Mouse (Mus musculus) embryonic facial prominence, embryonic 12.5 days (tissue): ENCODE measurements around the gene Map3k3. TPM values are rescaled to one million over a fixed set of nuclear protein-coding genes. Genes with fewer than 3 reads are reported as not detected.

Source experiments
- ATAC-seq: fragments of 200-750 bp; cut with Nextera tagmentation; 2 replicates; pipeline ENCODE4 v1.8.0; 2017; ENCODE audit not compliant: insufficient number of reproducible peaks, insufficient read depth, low FRiP score, low TSS enrichment
- H3K27ac ChIP-seq: fragments of 300-500 bp; sonication (generic); 2 replicates; pipeline ENCODE4 v1.5.1; 2016; ENCODE audit warnings: mild to moderate bottlenecking
- H3K27me3 ChIP-seq: fragments of 300-500 bp; sonication (generic); 2 replicates; pipeline ENCODE4 v1.6.1; 2016; ENCODE audit warnings: mild to moderate bottlenecking, moderate library complexity
- H3K36me3 ChIP-seq: fragments of 300-500 bp; sonication (generic); 2 replicates; pipeline ENCODE4 v1.6.1; 2016; ENCODE audit warnings: mild to moderate bottlenecking
- H3K4me1 ChIP-seq: fragments of 300-500 bp; sonication (generic); 2 replicates; pipeline ENCODE4 v1.6.1; 2016
- H3K4me2 ChIP-seq: fragments of 300-500 bp; sonication (generic); replicated peaks from 2 replicates; pipeline ENCODE4 v1.6.1; 2016; ENCODE audit warnings: mild to moderate bottlenecking, moderate library complexity
- H3K4me3 ChIP-seq: fragments of 300-500 bp; sonication (generic); 2 replicates; pipeline ENCODE4 v1.5.1; 2016; ENCODE audit warnings: mild to moderate bottlenecking
- H3K9ac ChIP-seq: fragments of 300-500 bp; sonication (generic); 2 replicates; pipeline ENCODE4 v1.6.1; 2016; ENCODE audit warnings: mild to moderate bottlenecking, moderate library complexity
- H3K9me3 ChIP-seq: fragments of 300-500 bp; sonication (generic); 2 replicates; pipeline ENCODE4 v1.6.1; 2016; ENCODE audit warnings: mild to moderate bottlenecking, moderate library complexity
- WGBS: fragments of 180-500 bp; shearing (Covaris S2); methylation state at CpG from one replicate; pipeline ENCODE4 v1.1.7; 2016; 5-methylcytosine and 5-hydroxymethylcytosine counted together
- polyA plus RNA-seq: library from polyadenylated mRNA; unstranded; fragments of >200 nt; fragmentation: Nextera tagmentation; extraction: Ambion mirVana; gene quantifications from 2 replicates; pipeline ENCODE4 v1.2.1, GENCODE M21; 2016

Map3k3 gene
- polyA plus RNA-seq: 31.8 and 33.8 TPM in 2 replicates

GRCm38 (mm10) chr11:106083708-106084701 is at the start of gene Map3k3:
Map3k3 (plus strand) TSS chr11:106084613.
- Histone ChIP-seq H3K9ac (peak within 1 kb of the TSS; percentile 91), H3K27ac (peak within 1 kb of the TSS; percentile 100), H3K4me2 (peak within 1 kb of the TSS; percentile 65), H3K36me3 (no peaks in the 10 kb centered on the region), H3K4me3 (peak within 1 kb of the TSS; percentile 95), H3K27me3 (no peaks in the 10 kb centered on the region), H3K4me1 (peaks cover 15% of the 10 kb centered on the region), H3K9me3 (no peaks in the 10 kb centered on the region)
- under 1% methylated on average over 69 of the region's 69 CpGs for WGBS
- ATAC-seq: peak; percentile 100

- WGBS: 88% methylated on average over 9 of the region's 9 CpGs
- no peak for ATAC-seq
- H3K27me3 ChIP-seq: no peaks in the 10 kb centered on the region
- no peaks in the 10 kb centered on the region for H3K9me3 ChIP-seq
- no peak overlapping the region for H3K4me3 ChIP-seq
- H3K4me1 ChIP-seq: peaks cover 16% of the 10 kb centered on the region
- no peak overlapping the region for H3K4me2 ChIP-seq
- H3K9ac ChIP-seq: no peak overlapping the region
- H3K36me3 ChIP-seq: no peaks in the 10 kb centered on the region
- H3K27ac ChIP-seq: no peak overlapping the region
These were observed 49.4 kb upstream of the Map3k3 start for GRCm38 (mm10) chr11:106034986-106035385.

DNA sequence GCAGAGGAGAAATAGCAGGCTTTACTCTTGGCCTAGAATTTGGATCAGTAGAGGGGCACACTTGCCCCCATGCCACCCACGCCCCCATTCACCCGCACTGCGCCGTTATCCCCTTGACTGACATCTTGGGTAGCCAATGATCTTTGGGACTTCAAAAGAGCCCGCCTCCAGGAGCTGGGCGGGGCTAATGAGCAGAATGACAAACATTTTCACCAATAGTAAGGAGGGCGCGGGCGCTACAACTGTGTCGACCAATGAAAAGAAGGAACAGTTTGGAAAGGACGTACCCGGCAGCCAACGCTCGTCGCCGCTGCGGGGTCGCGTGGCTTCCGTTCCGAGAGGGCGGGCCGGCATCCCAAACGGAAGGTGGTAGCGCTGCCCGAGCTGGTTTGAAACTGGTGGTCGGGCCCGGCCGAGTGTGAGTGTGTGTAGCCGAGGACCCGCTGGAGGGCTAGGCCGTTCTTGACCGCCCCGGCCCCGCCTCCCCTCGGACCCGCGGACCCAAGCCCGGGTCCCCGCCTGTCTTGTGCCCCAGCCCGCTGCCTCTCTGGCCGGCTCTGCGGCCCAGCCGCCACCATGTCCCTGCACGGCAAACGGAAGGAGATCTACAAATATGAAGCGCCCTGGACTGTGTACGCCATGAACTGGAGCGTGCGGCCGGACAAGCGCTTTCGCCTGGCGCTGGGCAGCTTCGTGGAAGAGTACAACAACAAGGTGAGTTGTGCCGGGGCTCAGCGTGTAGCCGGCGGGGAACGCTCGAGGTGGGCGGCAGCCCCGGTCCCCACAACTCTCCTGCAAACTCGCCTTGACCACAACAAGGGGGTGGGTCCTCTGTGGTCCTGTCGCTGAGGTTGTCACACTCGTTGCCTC is 47.6 kb upstream of the Map3k3 start, which contains the start of gene Dcaf7:
TSS of gene Dcaf7 (plus strand) at position 325 of the 870 bp plus-strand sequence.
- Histone ChIP-seq H3K9me3 (no peaks in the 10 kb centered on the region), H3K4me2 (peak within 1 kb of the TSS; percentile 88), H3K27ac (peak within 1 kb of the TSS; percentile 90), H3K9ac (peak within 1 kb of the TSS; percentile 97), H3K27me3 (no peaks in the 10 kb centered on the region), H3K4me1 (peaks cover 16% of the 10 kb centered on the region), H3K36me3 (no peaks in the 10 kb centered on the region), H3K4me3 (peak within 1 kb of the TSS; percentile 98)
- peak; percentile 98 for ATAC-seq
- under 1% methylated on average over 66 of the region's 66 CpGs for WGBS

- peak overlapping the region; percentile 97 for H3K9ac ChIP-seq
- no peaks in the 10 kb centered on the region for H3K9me3 ChIP-seq
- ATAC-seq: no peak
- peak overlapping the region; percentile 88 for H3K4me2 ChIP-seq
- H3K27me3 ChIP-seq: no peaks in the 10 kb centered on the region
- H3K4me1 ChIP-seq: peaks cover 16% of the 10 kb centered on the region
- 0% methylated on average over 12 of the region's 13 CpGs for WGBS
- no peaks in the 10 kb centered on the region for H3K36me3 ChIP-seq
- peak overlapping the region; percentile 90 for H3K27ac ChIP-seq
- peak overlapping the region; percentile 98 for H3K4me3 ChIP-seq
These were observed 47.0 kb upstream of the Map3k3 start for GRCm38 (mm10) chr11:106037418-106037751.

DNA sequence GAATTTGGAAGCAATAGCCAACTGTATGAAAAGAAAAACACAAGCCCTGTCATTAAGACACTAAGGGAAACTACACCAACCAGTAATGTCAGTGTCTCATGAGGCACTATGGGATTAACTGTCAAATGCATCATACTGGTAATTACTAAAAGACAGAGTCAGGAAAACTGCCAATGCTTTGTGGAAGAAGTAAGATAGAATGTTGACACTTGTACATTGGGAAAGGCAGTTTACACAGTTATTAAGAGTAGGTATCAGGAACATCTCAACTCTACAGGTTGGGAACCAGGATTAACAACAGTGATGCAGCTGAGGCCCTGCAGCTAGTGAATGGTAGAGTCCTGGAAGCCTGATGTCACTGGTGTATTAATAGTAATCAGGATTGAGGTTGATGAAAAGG is 40.1 kb upstream of the Map3k3 start:
- ATAC-seq: no peak
- H3K36me3 ChIP-seq: peaks cover 26% of the 10 kb centered on the region
- no peaks in the 10 kb centered on the region for H3K9me3 ChIP-seq
- no peak overlapping the region for H3K27ac ChIP-seq
- H3K9ac ChIP-seq: no peak overlapping the region
- H3K4me2 ChIP-seq: no peak overlapping the region
- no peaks in the 10 kb centered on the region; the same call in 1 of the 2 replicates for H3K4me1 ChIP-seq
- H3K27me3 ChIP-seq: no peaks in the 10 kb centered on the region
- no peak overlapping the region for H3K4me3 ChIP-seq

- Histone ChIP-seq H3K4me3 (no peak overlapping the region), H3K27me3 (no peaks in the 10 kb centered on the region), H3K9me3 (no peaks in the 10 kb centered on the region), H3K27ac (no peak overlapping the region), H3K36me3 (peaks cover 31% of the 10 kb centered on the region), H3K4me1 (no peaks in the 10 kb centered on the region), H3K9ac (no peak overlapping the region), H3K4me2 (no peak overlapping the region)
- 89% methylated on average over 1 of the region's 1 CpGs for WGBS
- no peak for ATAC-seq
These were observed 39.2 kb upstream of the Map3k3 start for GRCm38 (mm10) chr11:106045256-106045655.

DNA sequence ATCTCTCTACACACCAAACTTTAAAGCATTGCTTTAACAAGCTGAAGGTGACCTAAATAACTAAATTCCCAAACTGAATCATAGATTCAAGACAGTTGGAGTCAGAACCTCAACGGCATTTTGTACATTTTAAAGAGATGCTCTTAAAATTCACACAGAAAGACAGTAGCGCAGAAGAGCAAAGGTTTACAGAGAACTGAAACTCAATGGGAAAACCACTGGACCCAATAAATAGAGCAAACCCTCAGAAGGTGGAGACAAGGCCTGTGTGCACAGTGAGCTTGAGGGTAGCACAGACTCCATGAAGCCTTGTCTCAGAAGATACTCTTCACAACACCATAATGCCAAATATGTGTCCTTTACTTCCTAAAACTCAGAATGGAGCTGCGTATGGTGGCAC is 38.6 kb upstream of the Map3k3 start:
- H3K27me3 ChIP-seq: no peaks in the 10 kb centered on the region
- ATAC-seq: no peak
- 97% methylated on average over 3 of the region's 3 CpGs for WGBS
- H3K9me3 ChIP-seq: no peaks in the 10 kb centered on the region
- H3K27ac ChIP-seq: no peak overlapping the region
- peaks cover 33% of the 10 kb centered on the region for H3K36me3 ChIP-seq
- H3K4me1 ChIP-seq: no peaks in the 10 kb centered on the region
- H3K4me3 ChIP-seq: no peak overlapping the region
- no peak overlapping the region for H3K4me2 ChIP-seq
- no peak overlapping the region for H3K9ac ChIP-seq

- H3K9ac ChIP-seq: no peak overlapping the region
- ATAC-seq: no peak
- no peaks in the 10 kb centered on the region for H3K27me3 ChIP-seq
- no peak overlapping the region for H3K4me3 ChIP-seq
- no peaks in the 10 kb centered on the region for H3K9me3 ChIP-seq
- H3K4me2 ChIP-seq: no peak overlapping the region
- no peak overlapping the region for H3K27ac ChIP-seq
- WGBS: 84% methylated on average over 9 of the region's 9 CpGs
- no peaks in the 10 kb centered on the region for H3K4me1 ChIP-seq
- H3K36me3 ChIP-seq: peaks cover 41% of the 10 kb centered on the region
These were observed 37.8 kb upstream of the Map3k3 start for GRCm38 (mm10) chr11:106046584-106046983.

DNA sequence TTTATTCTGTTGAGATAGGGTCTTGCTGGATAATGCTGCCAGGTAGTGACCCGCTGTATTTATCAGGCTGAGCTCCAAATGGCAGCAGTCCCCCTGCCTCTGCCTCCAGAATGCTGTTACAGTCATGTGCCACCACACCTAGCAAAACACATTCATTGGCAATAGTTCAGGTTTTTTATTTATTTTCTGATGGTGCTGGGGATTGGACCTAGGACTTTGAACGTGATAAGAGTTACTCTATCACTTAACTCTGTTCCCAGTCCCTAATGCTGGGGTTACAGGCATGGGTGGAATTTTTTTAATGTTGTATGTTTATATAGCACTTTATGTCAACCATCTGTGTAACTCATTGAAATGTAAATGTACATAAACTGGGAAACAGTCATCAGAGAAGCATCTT is 30.5 kb upstream of the Map3k3 start:
- Histone ChIP-seq H3K4me3 (no peak overlapping the region), H3K9ac (no peak overlapping the region), H3K9me3 (no peaks in the 10 kb centered on the region), H3K4me1 (no peaks in the 10 kb centered on the region), H3K36me3 (peaks cover 89% of the 10 kb centered on the region), H3K4me2 (no peak overlapping the region), H3K27ac (no peak overlapping the region), H3K27me3 (no peaks in the 10 kb centered on the region)
- ATAC-seq: no peak
- 97% methylated on average over 2 of the region's 2 CpGs for WGBS

DNA sequence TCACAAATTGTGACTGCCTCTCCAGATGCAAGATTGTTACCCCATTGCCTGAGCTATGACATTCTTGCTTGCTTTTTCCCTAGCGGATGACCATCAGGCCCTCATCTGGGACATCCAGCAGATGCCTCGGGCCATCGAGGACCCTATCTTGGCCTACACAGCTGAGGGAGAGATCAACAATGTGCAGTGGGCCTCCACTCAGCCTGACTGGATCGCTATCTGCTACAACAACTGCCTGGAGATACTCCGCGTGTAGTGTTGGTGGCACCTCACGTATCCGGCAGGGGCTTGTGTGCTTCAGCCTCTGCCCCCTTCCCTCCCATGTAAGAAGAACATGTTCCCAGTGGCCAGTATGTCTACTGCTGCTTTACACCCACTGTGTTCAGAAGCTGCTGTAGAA is 29.8 kb upstream of the Map3k3 start:
- H3K4me3 ChIP-seq: no peak overlapping the region

GRCm38 (mm10) chr11:106055341-106055740 is 29.1 kb upstream of the Map3k3 start:
- no peaks in the 10 kb centered on the region for H3K4me1 ChIP-seq
- no peak for ATAC-seq
- peaks cover 87% of the 10 kb centered on the region for H3K36me3 ChIP-seq
- 90% methylated on average over 6 of the region's 6 CpGs for WGBS
- no peaks in the 10 kb centered on the region for H3K27me3 ChIP-seq
- H3K9me3 ChIP-seq: no peaks in the 10 kb centered on the region
- H3K4me2 ChIP-seq: no peak overlapping the region
- H3K9ac ChIP-seq: no peak overlapping the region
- no peak overlapping the region for H3K27ac ChIP-seq
- no peak overlapping the region for H3K4me3 ChIP-seq

More for the DNA sequence above, 29.8 kb upstream of the Map3k3 start:
- no peak overlapping the region for H3K27ac ChIP-seq
- no peak overlapping the region for H3K4me2 ChIP-seq
- H3K9me3 ChIP-seq: no peaks in the 10 kb centered on the region
- WGBS: 96% methylated on average over 8 of the region's 8 CpGs
- peaks cover 89% of the 10 kb centered on the region for H3K36me3 ChIP-seq
- H3K4me1 ChIP-seq: no peaks in the 10 kb centered on the region
- H3K27me3 ChIP-seq: no peaks in the 10 kb centered on the region
- H3K9ac ChIP-seq: no peak overlapping the region
- no peak for ATAC-seq
